Mouse (Mus musculus) retina, postnatal 7 days (tissue): ENCODE measurements around the gene R3hcc1l.

Experiments used
- DNase-seq: peaks from one replicate; pipeline ENCODE4 v3.0.0-alpha.2; 2012; ENCODE audit warnings: low read depth, low spot score

R3hcc1l gene

DNA sequence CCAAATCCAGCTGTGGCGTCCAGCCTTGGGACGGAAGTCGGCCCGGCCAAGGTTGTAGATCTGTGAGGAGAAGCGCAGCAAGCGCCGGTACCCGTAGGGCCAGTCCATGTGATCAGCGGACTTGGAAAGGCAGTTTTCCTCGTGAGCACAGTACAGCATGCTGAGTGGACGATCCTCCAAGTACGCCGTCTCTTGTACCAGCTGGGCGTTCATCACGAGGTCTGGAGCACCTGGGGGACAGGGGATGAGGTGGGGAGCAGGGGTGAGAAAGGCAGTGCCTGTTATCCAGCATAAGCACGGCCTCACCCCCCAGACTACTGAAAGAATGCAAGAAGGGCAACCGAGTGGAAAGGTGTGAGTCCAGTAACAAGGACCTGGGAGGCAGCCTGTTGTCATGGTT, 81.3 kb downstream of the R3hcc1l start:
- no peak for DNase-seq

DNA sequence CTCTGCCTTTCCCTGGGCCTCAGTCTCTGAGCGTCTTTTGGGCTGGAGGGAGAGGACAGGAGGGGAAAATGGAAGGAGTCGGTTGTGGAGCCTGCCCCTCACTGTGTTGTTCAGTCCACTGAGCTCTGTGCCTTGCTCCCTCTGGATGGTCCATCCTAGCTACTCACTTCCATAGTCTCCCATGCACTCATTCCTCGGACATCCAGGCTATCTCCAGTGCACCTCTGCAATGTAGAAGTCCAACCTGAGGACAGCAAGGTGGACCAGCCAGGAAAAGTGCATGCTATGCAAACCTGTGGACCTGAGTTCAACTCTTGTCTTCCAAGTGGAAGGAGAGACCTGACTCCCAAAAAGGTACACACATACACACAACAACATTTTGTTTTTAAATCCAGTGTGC, 82.0 kb downstream of the R3hcc1l start:
- DNase-seq = no peak

DNA sequence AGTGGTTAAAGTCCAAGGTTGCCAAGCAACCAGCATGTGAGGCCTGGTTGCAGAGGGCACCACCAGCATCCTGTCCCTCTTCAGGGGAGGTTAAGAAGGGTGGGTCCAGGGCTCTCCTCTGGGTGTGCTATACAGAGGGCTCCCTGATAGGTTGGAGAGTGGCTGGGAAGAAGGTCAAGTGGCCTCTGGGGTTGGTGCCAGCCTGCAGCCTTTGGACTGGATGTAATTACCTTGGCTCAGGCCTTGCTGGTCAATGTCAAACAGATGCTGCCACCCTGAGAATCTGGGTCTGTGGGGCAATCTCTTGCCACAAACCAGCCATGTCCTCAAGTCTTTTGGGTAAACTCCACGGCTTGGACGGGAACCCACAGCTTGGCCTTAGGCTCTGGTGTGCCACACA, 82.9 kb downstream of the R3hcc1l start:
- no peak for DNase-seq

GRCm38 (mm10) chr19:42602041-42602440, 83.5 kb downstream of the R3hcc1l start:
- no peak for DNase-seq

GRCm38 (mm10) chr19:42602576-42602975, 84.0 kb downstream of the R3hcc1l start:
- DNase-seq = no peak

DNA sequence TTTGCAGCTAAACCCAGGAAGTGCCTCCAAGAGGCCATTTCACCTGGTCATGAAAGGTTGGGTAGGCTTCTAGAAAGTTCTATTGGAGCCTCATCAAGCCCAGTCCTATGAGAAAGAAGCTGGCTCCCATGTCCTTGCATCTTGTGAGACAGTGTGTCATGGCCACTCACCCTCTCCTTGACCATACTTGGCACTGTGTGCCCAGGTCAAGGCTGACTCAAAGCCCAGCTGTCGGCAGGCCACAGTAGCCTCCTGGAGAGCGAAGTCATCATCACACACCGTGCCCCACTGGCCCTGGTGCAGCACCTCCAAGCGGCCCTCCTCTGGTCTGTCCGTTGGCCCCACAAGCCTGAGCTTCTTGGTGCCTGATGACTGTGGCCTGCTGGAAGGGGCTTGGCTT, 89.5 kb downstream of the R3hcc1l start:
- DNase-seq = no peak

GRCm38 (mm10) chr19:42609716-42610115, 91.2 kb downstream of the R3hcc1l start:
- no peak for DNase-seq

- DNase-seq = no peak
Measured at GRCm38 (mm10) chr19:42611746-42612145, 93.2 kb downstream of the R3hcc1l start.

DNA sequence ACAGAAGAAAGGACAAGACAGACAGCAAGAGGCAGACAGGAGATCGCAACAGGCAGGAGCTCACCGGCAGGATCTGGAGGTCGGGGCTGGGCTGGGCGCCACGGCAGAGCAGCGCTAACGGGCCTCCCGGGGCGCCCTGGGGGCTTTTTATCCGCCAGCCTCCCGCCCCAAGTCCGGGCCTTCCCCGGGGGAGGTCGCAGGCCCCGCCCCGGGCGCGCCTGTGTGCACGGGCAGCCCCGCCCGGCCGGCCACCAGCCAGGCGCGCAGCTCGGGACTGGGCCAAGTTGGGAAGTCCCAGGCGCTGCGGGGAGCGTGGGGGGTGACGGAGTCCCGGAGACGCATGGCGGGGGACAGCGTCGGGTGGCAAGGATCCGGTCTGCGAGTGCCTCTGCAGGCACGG, 94.1 kb downstream of the R3hcc1l start, which contains the start of gene Loxl4:
TSS of gene Loxl4 (minus strand) at position 160 of the 400 bp plus-strand sequence.
- DNase-seq = no peak

DNA sequence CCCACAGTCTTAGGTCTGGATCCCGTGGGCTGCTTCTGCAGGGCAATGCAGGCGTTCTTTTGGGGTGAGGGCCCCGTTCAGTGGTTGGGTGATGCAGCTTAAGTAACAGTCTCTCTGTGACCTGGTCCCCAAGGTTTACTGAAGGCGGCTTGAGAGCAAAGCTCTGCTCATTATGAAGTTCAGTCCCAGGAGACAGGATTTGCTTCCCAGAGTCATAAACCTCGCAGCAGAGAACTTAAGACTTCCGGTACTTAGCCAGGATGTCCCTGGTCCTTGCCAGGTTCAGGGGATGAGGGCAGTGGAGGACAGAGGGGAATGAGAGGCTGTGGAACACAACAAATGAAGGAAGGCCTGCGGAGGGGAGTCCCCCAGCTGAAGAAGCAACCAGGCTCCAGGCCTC, 94.6 kb downstream of the R3hcc1l start:
- DNase-seq = no peak

DNA sequence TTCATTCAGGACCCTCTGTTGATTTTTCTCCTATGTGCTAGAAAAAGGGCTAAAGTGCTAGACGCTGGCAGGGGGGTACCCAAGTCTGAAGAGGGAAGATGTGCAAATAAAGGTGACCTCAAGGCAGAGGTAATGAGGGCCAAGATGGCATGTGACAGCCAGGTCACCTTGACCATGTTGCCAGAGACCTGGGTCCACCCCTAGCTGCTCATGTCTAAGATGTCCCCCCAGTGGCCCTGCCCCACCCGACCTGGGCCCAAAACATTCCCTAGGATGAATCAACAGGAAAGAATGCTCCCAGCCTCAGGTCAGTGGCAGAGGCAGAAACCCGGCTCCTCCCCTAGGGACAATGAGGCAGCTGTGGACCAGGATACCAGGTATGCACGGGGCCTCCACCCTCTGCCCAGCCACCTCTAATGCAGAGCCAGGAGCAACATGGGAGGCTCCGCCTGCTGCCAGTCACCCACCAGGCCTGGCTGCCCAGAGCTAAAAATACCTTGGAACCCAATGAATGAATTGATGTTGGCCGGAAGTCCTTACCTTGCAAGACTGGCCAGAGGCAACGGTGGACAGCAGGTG, 95.2 kb downstream of the R3hcc1l start:
- DNase-seq = no peak

- DNase-seq = no peak
Measured at GRCm38 (mm10) chr19:42628068-42628467, 109.5 kb downstream of the R3hcc1l start.

- no peak for DNase-seq
Measured at GRCm38 (mm10) chr19:42631541-42631961, 113.0 kb downstream of the R3hcc1l start.

- no peak for DNase-seq
Measured at GRCm38 (mm10) chr19:42632301-42632700, 113.7 kb downstream of the R3hcc1l start.

DNA sequence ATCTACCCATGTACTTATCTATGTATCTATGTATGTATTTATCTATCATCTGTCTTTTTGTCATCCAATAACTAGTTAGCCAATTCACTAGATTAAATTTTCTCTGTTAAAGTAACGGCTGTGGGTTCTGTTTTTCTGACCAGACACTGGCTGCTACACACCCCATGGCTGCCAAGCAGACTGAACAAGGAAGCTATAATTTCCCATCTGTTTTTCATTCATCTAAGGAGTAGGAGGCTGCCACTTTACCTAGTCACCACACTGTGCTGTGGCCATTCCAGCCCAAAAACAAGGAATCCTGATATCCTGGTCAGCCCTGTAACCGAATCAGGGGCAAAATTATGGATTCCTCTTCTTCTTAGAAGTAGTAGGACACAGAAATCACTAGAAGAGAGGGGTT, 115.1 kb downstream of the R3hcc1l start:
- no peak for DNase-seq

DNA sequence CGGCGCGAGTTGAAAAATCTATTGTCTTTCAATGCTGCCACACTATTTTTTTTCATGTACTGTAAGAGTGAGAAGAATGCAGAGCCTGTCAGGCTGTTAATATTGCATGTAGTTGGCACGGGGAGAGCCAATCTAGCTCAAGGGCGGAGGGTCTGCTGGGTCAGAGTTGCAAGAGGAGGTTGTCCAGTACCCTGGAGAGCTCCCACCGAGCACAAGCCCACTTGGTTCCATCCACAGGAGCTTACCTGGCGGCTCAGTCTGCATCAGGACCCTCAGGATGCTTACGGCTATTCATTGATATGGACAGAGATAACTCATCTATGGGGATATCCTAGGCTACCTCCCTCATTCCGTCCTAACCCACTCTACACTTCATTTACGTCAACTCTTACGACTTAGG, 118.1 kb downstream of the R3hcc1l start:
- no peak for DNase-seq

- no peak for DNase-seq
Measured at GRCm38 (mm10) chr19:42638604-42639481, 120.3 kb downstream of the R3hcc1l start.

- no peak for DNase-seq
Measured at GRCm38 (mm10) chr19:42639544-42639943, 121.0 kb downstream of the R3hcc1l start.

DNA sequence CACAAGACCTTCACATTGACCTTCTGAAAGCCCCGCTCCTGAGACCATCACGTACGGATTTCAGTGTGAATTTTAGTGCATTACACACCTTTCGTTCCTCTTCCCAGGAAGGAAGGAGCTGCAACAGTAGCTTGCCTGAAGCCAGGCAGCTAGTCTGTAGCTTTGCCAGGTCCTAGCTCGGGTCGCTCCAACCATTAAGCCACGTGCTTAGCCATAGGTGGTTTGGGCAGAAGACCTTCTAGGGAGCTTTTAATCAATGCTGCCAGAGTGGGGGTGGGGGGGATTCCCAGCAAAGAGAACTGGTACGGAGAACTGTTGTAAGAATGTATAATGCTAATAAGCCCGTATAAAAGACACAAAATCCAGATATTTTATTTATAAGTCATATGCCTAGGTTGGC, 121.7 kb downstream of the R3hcc1l start:
- DNase-seq = no peak
